Mouse (Mus musculus) heart, embryonic 14.5 days (tissue): ENCODE measurements at regions not wholly inside any gene's neighbourhood (a gene's known extent, or its start where the extent isn't known, plus 50 kb on each side); places are given as distances from the start of the nearest gene placed in this dataset.
A peak's percentile ranks its signal among the peaks of the same experiment; 100 is the strongest.

Experiments used
- ATAC-seq: fragments of 200-750 bp; cut with Nextera tagmentation; 2 replicates; pipeline ENCODE4 v1.8.0; 2017; ENCODE audit warnings: low read depth, moderate TSS enrichment; ENCODE audit not compliant: insufficient number of reproducible peaks, insufficient read depth, low FRiP score
- H3K27ac ChIP-seq, 2 experiments: fragments of 200-500 bp in 1 of 2; fragments of 300-500 bp in 1 of 2; sonication (generic) in 1 of 2; replicated peaks in 1 of 2; 2 replicates each; pipeline ENCODE4 v1.5.1; 2012 to 2014; ENCODE audit warnings: low read depth in 2 of 2, low read length in 2 of 2, control low read depth in 1 of 2, mild to moderate bottlenecking in 1 of 2, mixed read lengths in 1 of 2; ENCODE audit not compliant: control insufficient read depth in 1 of 2, insufficient read depth in 1 of 2
- H3K27me3 ChIP-seq: fragments of 300-500 bp; sonication (generic); 2 replicates; pipeline ENCODE4 v1.6.1; 2014; ENCODE audit warnings: mild to moderate bottlenecking, low read length, control low read depth; ENCODE audit not compliant: control insufficient read depth, insufficient read depth
- H3K36me3 ChIP-seq: fragments of 300-500 bp; sonication (generic); 2 replicates; pipeline ENCODE4 v1.6.1; 2014; ENCODE audit warnings: mild to moderate bottlenecking, control low read depth, low read length, mixed read lengths; ENCODE audit not compliant: control insufficient read depth, insufficient read depth
- H3K4me1 ChIP-seq, 2 experiments: fragments of 200-500 bp in 1 of 2; fragments of 300-500 bp in 1 of 2; sonication (generic) in 1 of 2; 2 replicates each; pipeline ENCODE4 v1.6.1; 2012 to 2014; ENCODE audit warnings: low read length in 2 of 2, control low read depth in 1 of 2, mixed read lengths in 1 of 2; ENCODE audit not compliant: control insufficient read depth in 2 of 2, insufficient read depth in 2 of 2
- H3K4me2 ChIP-seq: fragments of 300-500 bp; sonication (generic); 2 replicates; pipeline ENCODE4 v1.6.1; 2014; ENCODE audit warnings: mild to moderate bottlenecking, low read length
- H3K4me3 ChIP-seq, 2 experiments: fragments of 200-500 bp in 1 of 2; fragments of 300-500 bp in 1 of 2; sonication (generic) in 1 of 2; 2 replicates each; pipeline ENCODE4 v1.5.1; 2012 to 2014; ENCODE audit warnings: low read length in 2 of 2, mild to moderate bottlenecking in 2 of 2, control low read depth in 1 of 2, low read depth in 1 of 2, moderate library complexity in 1 of 2; ENCODE audit not compliant: control insufficient read depth in 1 of 2, insufficient read depth in 1 of 2
- H3K9ac ChIP-seq: fragments of 300-500 bp; sonication (generic); 2 replicates; pipeline ENCODE4 v1.6.1; 2014; ENCODE audit warnings: mild to moderate bottlenecking, low read length
- H3K9me3 ChIP-seq: fragments of 300-500 bp; sonication (generic); 2 replicates; pipeline ENCODE4 v1.6.1; 2016; ENCODE audit warnings: low read length, control low read depth; ENCODE audit not compliant: control insufficient read depth
- WGBS: fragments of 180-500 bp; shearing (Covaris S2); extraction: QIAGEN DNeasy Blood & Tissue Kit; methylation state at CpG from one replicate; pipeline ENCODE4 v1.1.7; 2014; 5-methylcytosine and 5-hydroxymethylcytosine counted together

DNA sequence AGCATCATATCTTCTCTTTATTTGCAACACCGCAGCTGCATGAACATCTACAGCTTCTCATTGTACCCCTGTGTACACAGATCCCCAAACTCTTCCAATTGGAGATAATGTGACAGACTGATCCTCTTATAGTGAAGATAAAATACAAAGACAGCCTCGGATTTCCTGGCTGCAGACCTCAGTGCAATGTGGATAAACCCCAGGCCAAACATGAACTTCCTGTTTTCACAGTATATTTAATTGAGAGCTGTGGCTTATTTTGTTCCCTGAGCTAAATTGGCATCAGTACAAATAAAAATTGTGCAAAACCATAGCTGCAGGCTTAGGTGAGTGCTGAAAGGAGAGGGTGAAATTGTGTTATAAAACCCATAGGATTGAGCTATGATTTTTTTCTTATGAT lies 134.8 kb upstream of the Ghitm start:
- no peak for ATAC-seq
- Histone ChIP-seq H3K9me3 (no peaks in the 10 kb centered on the region), H3K27me3 (no peaks in the 10 kb centered on the region), H3K4me1 (no peaks in the 10 kb centered on the region), H3K4me2 (no peak overlapping the region), H3K4me3 (no peak overlapping the region), H3K36me3 (no peaks in the 10 kb centered on the region), H3K27ac (no peak overlapping the region), H3K9ac (no peak overlapping the region)
- WGBS = 58% methylated on average over 2 of the region's 2 CpGs

DNA sequence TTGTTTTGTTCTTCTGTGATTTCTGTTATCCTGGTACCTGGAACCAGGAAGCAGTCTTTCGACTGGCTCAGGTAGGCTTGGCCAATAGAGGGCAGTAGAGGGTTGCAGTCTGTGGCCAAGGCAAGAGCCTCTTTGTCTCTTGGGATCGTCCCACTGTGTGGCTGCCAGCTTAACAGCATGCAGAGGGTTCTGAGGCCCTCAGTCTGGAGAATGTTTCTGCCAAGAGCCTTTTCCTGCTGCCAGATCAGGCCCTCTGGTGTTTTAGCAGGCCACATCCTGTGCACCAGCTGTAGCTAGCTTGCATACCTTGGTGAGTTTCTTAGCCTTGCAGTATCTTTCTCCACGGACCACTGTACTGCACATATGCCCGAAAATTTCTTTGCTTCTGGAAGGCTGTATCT lies 103.6 kb upstream of the Ghitm start:
- H3K27ac ChIP-seq = no peak overlapping the region
- no peak overlapping the region for H3K4me3 ChIP-seq
- no peaks in the 10 kb centered on the region for H3K36me3 ChIP-seq
- peak; percentile 31; the same call in 1 of the 2 replicates for ATAC-seq
- H3K4me1 ChIP-seq = no peaks in the 10 kb centered on the region
- WGBS = 30% methylated on average over 4 of the region's 4 CpGs
- H3K9me3 ChIP-seq = no peaks in the 10 kb centered on the region
- no peaks in the 10 kb centered on the region for H3K27me3 ChIP-seq
- H3K9ac ChIP-seq = no peak overlapping the region
- no peak overlapping the region for H3K4me2 ChIP-seq

GRCm38 (mm10) chr14:37237191-37237590 lies 102.1 kb upstream of the Ghitm start:
- H3K4me2 ChIP-seq = no peak overlapping the region
- H3K27me3 ChIP-seq = no peaks in the 10 kb centered on the region
- H3K36me3 ChIP-seq = no peaks in the 10 kb centered on the region
- H3K4me3 ChIP-seq = no peak overlapping the region
- H3K9ac ChIP-seq = no peak overlapping the region
- H3K4me1 ChIP-seq = no peaks in the 10 kb centered on the region
- H3K9me3 ChIP-seq = no peaks in the 10 kb centered on the region
- no peak overlapping the region for H3K27ac ChIP-seq
- WGBS = 73% methylated on average over 5 of the region's 5 CpGs
- no peak for ATAC-seq

DNA sequence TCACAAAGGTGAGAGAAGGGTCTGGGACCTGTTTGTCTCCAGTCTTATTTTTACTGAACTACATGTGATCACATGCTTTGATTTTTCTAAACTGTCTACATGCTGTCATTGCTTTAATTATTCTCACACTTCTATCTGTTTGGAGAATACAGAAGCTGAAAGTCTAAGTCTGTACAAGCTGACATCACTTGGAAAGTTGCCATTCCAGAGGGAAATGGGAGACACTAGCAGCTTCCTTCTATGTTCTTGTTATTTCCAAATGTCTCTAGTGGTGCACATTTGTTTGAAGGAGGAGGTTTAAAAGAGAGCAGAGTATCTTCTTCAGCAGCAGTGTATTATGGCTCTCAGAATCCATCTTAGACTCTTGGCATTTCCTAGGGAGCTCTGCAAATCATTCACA lies 73.2 kb upstream of the Ghitm start:
- no peaks in the 10 kb centered on the region for H3K9me3 ChIP-seq
- no peaks in the 10 kb centered on the region for H3K36me3 ChIP-seq
- no peak for ATAC-seq

GRCm38 (mm10) chr14:37189795-37190194 lies 54.7 kb upstream of the Ghitm start:
- Histone ChIP-seq H3K4me1 (no peaks in the 10 kb centered on the region), H3K27ac (no peak overlapping the region), H3K36me3 (no peaks in the 10 kb centered on the region), H3K27me3 (no peaks in the 10 kb centered on the region), H3K9me3 (0 out of 2 replicates have a peak, but pooled peaks cover 3% of the 10 kb centered on the region), H3K4me3 (no peak overlapping the region), H3K4me2 (no peak overlapping the region), H3K9ac (no peak overlapping the region)
- WGBS = 68% methylated on average over 5 of the region's 5 CpGs
- no peak for ATAC-seq

More for the DNA sequence above, 73.2 kb upstream of the Ghitm start:
- Histone ChIP-seq H3K4me2 (no peak overlapping the region), H3K9ac (no peak overlapping the region), H3K27ac (no peak overlapping the region), H3K27me3 (no peaks in the 10 kb centered on the region), H3K4me1 (no peaks in the 10 kb centered on the region), H3K4me3 (no peak overlapping the region)
